Mouse (Mus musculus) liver, embryonic 14.5 days (tissue): ENCODE results near the gene Stx7. TPM values are rescaled to one million over a fixed set of nuclear protein-coding genes. Genes with fewer than 3 reads are reported as not detected.
A peak's percentile ranks its signal among the peaks of the same experiment; 100 is the strongest.

Experiments
- ATAC-seq: fragments of 200-750 bp; cut with Nextera tagmentation; 2 replicates; pipeline ENCODE4 v1.8.0; 2017; ENCODE audit warnings: moderate number of reproducible peaks, mild to moderate bottlenecking, moderate library complexity; ENCODE audit not compliant: insufficient read depth
- DNase-seq, 3 experiments: peaks; one replicate each; pipeline ENCODE4 v3.0.0-alpha.2; 2012 to 2013; ENCODE audit warnings: low read depth in 3 of 3, low spot score in 3 of 3
- H3K27ac ChIP-seq: fragments of 300-500 bp; sonication (generic); 2 replicates; pipeline ENCODE4 v1.5.1; 2014; ENCODE audit warnings: moderate library complexity, mild to moderate bottlenecking, control low read depth, inconsistent platforms
- H3K27me3 ChIP-seq: fragments of 300-500 bp; sonication (generic); 2 replicates; pipeline ENCODE4 v1.6.1; 2014; ENCODE audit warnings: mild to moderate bottlenecking, low read length, moderate library complexity; ENCODE audit not compliant: control insufficient read depth, insufficient read depth
- H3K36me3 ChIP-seq: fragments of 300-500 bp; sonication (generic); replicated peaks from 2 replicates; pipeline ENCODE4 v1.6.1; 2014; ENCODE audit warnings: low read depth; ENCODE audit not compliant: control insufficient read depth, insufficient read depth
- H3K4me1 ChIP-seq, 2 experiments: fragments of 200-500 bp in 1 of 2; fragments of 300-500 bp in 1 of 2; sonication (generic) in 1 of 2; replicated peaks; 2 replicates each; pipeline ENCODE4 v1.6.1; 2012 to 2014; ENCODE audit warnings: antibody characterized with exemption in 1 of 2, inconsistent platforms in 1 of 2, low read length in 1 of 2; ENCODE audit not compliant: control insufficient read depth in 2 of 2, insufficient read depth in 2 of 2
- H3K4me2 ChIP-seq: fragments of 300-500 bp; sonication (generic); 2 replicates; pipeline ENCODE4 v1.6.1; 2014; ENCODE audit warnings: low read depth, mild to moderate bottlenecking, control low read depth, moderate library complexity
- H3K4me3 ChIP-seq, 2 experiments: fragments of 200-500 bp in 1 of 2; fragments of 300-500 bp in 1 of 2; sonication (generic) in 1 of 2; 2 replicates each; pipeline ENCODE4 v1.5.1; 2012 to 2014; ENCODE audit warnings: low read depth in 2 of 2, low read length in 2 of 2, mild to moderate bottlenecking in 2 of 2, control low read depth in 1 of 2, inconsistent platforms in 1 of 2, moderate library complexity in 1 of 2; ENCODE audit not compliant: insufficient read depth in 1 of 2
- H3K9ac ChIP-seq: fragments of 300-500 bp; sonication (generic); replicated peaks from 2 replicates; pipeline ENCODE4 v1.6.1; 2014; ENCODE audit warnings: mild to moderate bottlenecking, control low read depth, moderate library complexity
- H3K9me3 ChIP-seq: fragments of 300-500 bp; sonication (generic); 2 replicates; pipeline ENCODE4 v1.6.1; 2016; ENCODE audit warnings: low read length, mixed read lengths; ENCODE audit not compliant: control insufficient read depth
- CTCF ChIP-seq: IDR thresholded peaks from 2 replicates; pipeline ENCODE4 v1.5.1; 2016; ENCODE audit warnings: antibody characterized with exemption, low read depth, control low read depth
- EP300 ChIP-seq: IDR thresholded peaks from 2 replicates; pipeline ENCODE4 v1.6.1; 2016; ENCODE audit warnings: antibody characterized with exemption, low read depth
- WGBS: fragments of 180-500 bp; shearing (Covaris S2); extraction: QIAGEN DNeasy Blood & Tissue Kit; methylation state at CpG from one replicate; pipeline ENCODE4 v1.1.7; 2014; ENCODE audit not compliant: insufficient replicate concordance; 5-methylcytosine and 5-hydroxymethylcytosine counted together
- polyA plus RNA-seq, 2 experiments: library from polyadenylated mRNA; depleted of rRNA in 1 of 2; stranded (reverse) in 1 of 2; unstranded in 1 of 2; fragments of >200 nt; fragmentation: Nextera tagmentation in 1 of 2; extraction: Ambion mirVana in 1 of 2; gene quantifications; 2 replicates each; pipeline versions ENCODE4 v1.2.1 to v1.2.3; 2012 to 2014

Gene Stx7
- polyA plus RNA-seq, 2 experiments, result 20.3 to 30.0 TPM

- Histone ChIP-seq H3K27ac (no peak overlapping the region), H3K27me3 (no peaks in the 10 kb centered on the region), H3K4me3 (no peak overlapping the region), H3K4me1 (peaks cover 7 to 16% of the 10 kb centered on the region in 2 experiments), H3K36me3 (no peaks in the 10 kb centered on the region), H3K4me2 (no peak overlapping the region), H3K9me3 (no peaks in the 10 kb centered on the region), H3K9ac (no peak overlapping the region)
- no peak for DNase-seq
- no peak for ATAC-seq
- 52% methylated on average over 2 of the region's 2 CpGs for WGBS
- no peak for TF ChIP-seq CTCF
- TF ChIP-seq EP300, result no peak
Observed at GRCm38 (mm10) chr10:24138623-24139261, 10.4 kb upstream of the Stx7 start.

- Histone ChIP-seq H3K4me1 (peaks cover 0 to 5% of the 10 kb centered on the region in 2 experiments; a peak in 1 of 4 replicates), H3K9me3 (no peaks in the 10 kb centered on the region), H3K36me3 (no peaks in the 10 kb centered on the region), H3K27ac (no peak overlapping the region), H3K27me3 (no peaks in the 10 kb centered on the region), H3K9ac (no peak overlapping the region), H3K4me3 (no peak overlapping the region), H3K4me2 (no peak overlapping the region)
- 30% methylated on average over 3 of the region's 3 CpGs for WGBS
- TF ChIP-seq CTCF, result no peak
- no peak for TF ChIP-seq EP300
- ATAC-seq, result no peak
- no peak for DNase-seq
Observed at GRCm38 (mm10) chr10:24142735-24143134, 6.4 kb upstream of the Stx7 start.

- Histone ChIP-seq H3K9me3 (no peaks in the 10 kb centered on the region), H3K27me3 (no peaks in the 10 kb centered on the region), H3K4me1 (peaks cover 0 to 6% of the 10 kb centered on the region in 2 experiments), H3K36me3 (no peaks in the 10 kb centered on the region), H3K4me3 (peak overlapping the region; percentile 41 to 77; a peak in 3 of 4 replicates), H3K9ac (peak overlapping the region; percentile 4; the same call in 1 of the 2 replicates), H3K4me2 (peak overlapping the region; percentile 65), H3K27ac (no peak overlapping the region)
- ATAC-seq (no peak), DNase-seq (no peak)
- 40% methylated on average over 7 of the region's 7 CpGs for WGBS
- no peak for TF ChIP-seq CTCF
- TF ChIP-seq EP300, result no peak
Observed at GRCm38 (mm10) chr10:24150086-24150485, 984 bp downstream of the Stx7 start.

GRCm38 (mm10) chr10:24158470-24159254 lies 9.6 kb downstream of the Stx7 start:
- no peak for TF ChIP-seq CTCF
- Histone ChIP-seq H3K4me2 (no peak overlapping the region), H3K27me3 (no peaks in the 10 kb centered on the region), H3K4me1 (no peaks in the 10 kb centered on the region; a peak in 3 of 4 replicates), H3K9me3 (no peaks in the 10 kb centered on the region), H3K9ac (no peak overlapping the region), H3K27ac (no peak overlapping the region), H3K36me3 (peaks cover 4% of the 10 kb centered on the region), H3K4me3 (no peak overlapping the region)
- WGBS, result 81% methylated on average over 12 of the region's 12 CpGs
- ATAC-seq, result no peak
- no peak for DNase-seq

- Histone ChIP-seq H3K4me1 (peaks cover 0 to 4% of the 10 kb centered on the region in 2 experiments), H3K27ac (no peak overlapping the region), H3K9ac (no peak overlapping the region), H3K4me2 (no peak overlapping the region), H3K36me3 (peaks cover 4% of the 10 kb centered on the region), H3K27me3 (no peaks in the 10 kb centered on the region), H3K9me3 (no peaks in the 10 kb centered on the region), H3K4me3 (no peak overlapping the region)
- DNase-seq, result no peak
- ATAC-seq, result no peak
- TF ChIP-seq CTCF, result no peak
- TF ChIP-seq EP300, result no peak
- 65% methylated on average over 5 of the region's 5 CpGs for WGBS
Observed at GRCm38 (mm10) chr10:24159575-24159974, 10.5 kb downstream of the Stx7 start.
